Mouse (Mus musculus) heart, adult 2 months (tissue): ENCODE measurements at regions not wholly inside any gene's neighbourhood (a gene's known extent, or its start where the extent isn't known, plus 50 kb on each side); places are given as distances from the start of the nearest gene placed in this dataset.

ENCODE experiments used
- DNase-seq, 2 experiments: peaks; one replicate each; pipeline ENCODE4 v3.0.0; 2021
- H3K27ac ChIP-seq: fragments of 200-600 bp; 2 replicates; pipeline ENCODE4 v1.8.1; 2022
- H3K27me3 ChIP-seq: fragments of 200-500 bp; 2 replicates; pipeline ENCODE4 v1.6.1; 2012; ENCODE audit warnings: mild to moderate bottlenecking, low read length, inconsistent platforms, mixed read lengths; ENCODE audit not compliant: control insufficient read depth, insufficient read depth
- H3K36me3 ChIP-seq: fragments of 200-500 bp; 2 replicates; pipeline ENCODE4 v1.6.1; 2012; ENCODE audit warnings: low read length, inconsistent platforms; ENCODE audit not compliant: control insufficient read depth, insufficient read depth
- H3K4me1 ChIP-seq: fragments of 200-500 bp; 2 replicates; pipeline ENCODE4 v1.6.1; 2011; ENCODE audit warnings: low read length; ENCODE audit not compliant: control insufficient read depth, insufficient read depth
- H3K4me3 ChIP-seq: fragments of 200-600 bp; 2 replicates; pipeline ENCODE4 v1.8.1; 2022
- H3K79me2 ChIP-seq: fragments of 200-500 bp; replicated peaks from 2 replicates; pipeline ENCODE4 v1.6.1; 2012; ENCODE audit warnings: mild to moderate bottlenecking, inconsistent platforms, low read length, moderate library complexity, mixed read lengths; ENCODE audit not compliant: control insufficient read depth, insufficient read depth
- H3K9ac ChIP-seq: fragments of 200-500 bp; 2 replicates; pipeline ENCODE4 v1.6.1; 2012; ENCODE audit warnings: low read depth, mild to moderate bottlenecking, control low read depth, inconsistent platforms, low read length, mixed read lengths
- CTCF ChIP-seq: fragments of 200-600 bp; IDR thresholded peaks from 2 replicates; pipeline ENCODE4 v1.8.1; 2022; ENCODE audit warnings: antibody characterized with exemption, mild to moderate bottlenecking, moderate library complexity
- EP300 ChIP-seq: fragments of 200-500 bp; IDR thresholded peaks from 2 replicates; pipeline ENCODE4 v1.6.1; 2011; ENCODE audit warnings: low read depth, low read length, control low read depth; ENCODE audit not compliant: insufficient read depth
- POLR2A ChIP-seq: fragments of 200-500 bp; IDR thresholded peaks from 2 replicates; pipeline ENCODE4 v1.6.1; 2011; ENCODE audit warnings: mild to moderate bottlenecking, low read depth, low read length, control low read depth; ENCODE audit not compliant: insufficient read depth
- WGBS: fragments of 180-500 bp; shearing (Covaris S2); methylation state at CpG from one replicate; pipeline ENCODE4 v1.1.7; 2018; 5-methylcytosine and 5-hydroxymethylcytosine counted together
- intact Hi-C: fragments of 180-260 bp; cut with DNase I; formaldehyde crosslinking; loops from one replicate; pipeline ENCODE4 v1.15.1; 2025

GRCm38 (mm10) chr4:10759491-10759890, 114.8 kb upstream of the 2610301B20Rik start:
- Histone ChIP-seq H3K79me2 (no peaks in the 10 kb centered on the region), H3K27me3 (no peaks in the 10 kb centered on the region), H3K4me3 (no peak overlapping the region), H3K4me1 (no peaks in the 10 kb centered on the region), H3K9ac (no peak overlapping the region), H3K27ac (no peak overlapping the region), H3K36me3 (no peaks in the 10 kb centered on the region)
- no peak for TF ChIP-seq EP300
- TF ChIP-seq POLR2A, result no peak
- TF ChIP-seq CTCF, result no peak
- DNase-seq, result no peak
- intact Hi-C loops, result no loop called here
- 94% methylated on average over 4 of the region's 4 CpGs for WGBS

- no peaks in the 10 kb centered on the region for H3K27me3 ChIP-seq
- H3K36me3 ChIP-seq, result no peaks in the 10 kb centered on the region
- no peaks in the 10 kb centered on the region; the same call in 1 of the 2 replicates for H3K4me1 ChIP-seq
- 41% methylated on average over 6 of the region's 6 CpGs for WGBS
- peak; percentile 24 to 57 for DNase-seq
- intact Hi-C loops, result no loop called here
- H3K9ac ChIP-seq, result no peak overlapping the region
- H3K27ac ChIP-seq, result no peak overlapping the region
- TF ChIP-seq EP300 (no peak), CTCF (no peak), POLR2A (no peak)
- H3K79me2 ChIP-seq, result no peaks in the 10 kb centered on the region
- no peak overlapping the region for H3K4me3 ChIP-seq
These were observed 106.6 kb upstream of the 2610301B20Rik start for GRCm38 (mm10) chr4:10767676-10768075.

- no peak overlapping the region for H3K9ac ChIP-seq
- H3K4me3 ChIP-seq, result no peak overlapping the region
- H3K27me3 ChIP-seq, result no peaks in the 10 kb centered on the region
- 73% methylated on average over 13 of the region's 13 CpGs for WGBS
- TF ChIP-seq CTCF, result no peak
- TF ChIP-seq POLR2A, result no peak
- TF ChIP-seq EP300, result no peak
- H3K27ac ChIP-seq, result no peak overlapping the region
- H3K36me3 ChIP-seq, result no peaks in the 10 kb centered on the region
- DNase-seq, result no peak
- H3K79me2 ChIP-seq, result no peaks in the 10 kb centered on the region
- intact Hi-C loops, result no loop called here
- H3K4me1 ChIP-seq, result no peaks in the 10 kb centered on the region; the same call in 1 of the 2 replicates
These were observed 104.2 kb upstream of the 2610301B20Rik start for GRCm38 (mm10) chr4:10770026-10770643.

GRCm38 (mm10) chr4:10774557-10775215, 99.6 kb upstream of the 2610301B20Rik start:
- Histone ChIP-seq H3K9ac (no peak overlapping the region), H3K36me3 (no peaks in the 10 kb centered on the region), H3K27me3 (no peaks in the 10 kb centered on the region), H3K79me2 (no peaks in the 10 kb centered on the region), H3K4me1 (no peaks in the 10 kb centered on the region), H3K4me3 (no peak overlapping the region), H3K27ac (no peak overlapping the region)
- TF ChIP-seq POLR2A, result no peak
- TF ChIP-seq CTCF, result no peak
- TF ChIP-seq EP300, result no peak
- DNase-seq, result peak in 1 of 2 experiments; percentile 9
- WGBS, result 24% methylated on average over 3 of the region's 3 CpGs
- intact Hi-C loops, result no loop called here

- Histone ChIP-seq H3K4me3 (no peak overlapping the region), H3K9ac (no peak overlapping the region), H3K36me3 (no peaks in the 10 kb centered on the region), H3K79me2 (no peaks in the 10 kb centered on the region), H3K4me1 (no peaks in the 10 kb centered on the region), H3K27me3 (no peaks in the 10 kb centered on the region), H3K27ac (no peak overlapping the region)
- intact Hi-C loops, result no loop called here
- TF ChIP-seq EP300 (no peak), POLR2A (no peak), CTCF (no peak)
- DNase-seq, result no peak
- 76% methylated on average over 2 of the region's 2 CpGs for WGBS
These were observed 87.6 kb upstream of the 2610301B20Rik start for GRCm38 (mm10) chr4:10786701-10787100.

GRCm38 (mm10) chr4:10788306-10788705, 86.0 kb upstream of the 2610301B20Rik start:
- H3K27me3 ChIP-seq, result no peaks in the 10 kb centered on the region
- H3K4me1 ChIP-seq, result no peaks in the 10 kb centered on the region
- intact Hi-C loops, result no loop called here
- no peak for TF ChIP-seq POLR2A
- no peak for TF ChIP-seq CTCF
- no peak for TF ChIP-seq EP300
- H3K4me3 ChIP-seq, result no peak overlapping the region
- H3K9ac ChIP-seq, result no peak overlapping the region
- DNase-seq, result no peak
- H3K79me2 ChIP-seq, result no peaks in the 10 kb centered on the region
- H3K27ac ChIP-seq, result no peak overlapping the region
- no peaks in the 10 kb centered on the region for H3K36me3 ChIP-seq
